Mouse (Mus musculus) hematopoietic stem cell, adult 5-6 weeks (primary cell): ENCODE data around the gene Zfp92. TPM values are rescaled to one million over a fixed set of nuclear protein-coding genes. Genes with fewer than 3 reads are reported as not detected.

Experiments used
- ATAC-seq, 2 experiments: fragments of 125-278 bp in 1 of 2; replicated peaks in 1 of 2; 2 replicates each; pipeline ENCODE4 v1.8.0; 2016 to 2017; ENCODE audit warnings: inconsistent platforms in 2 of 2, mild to moderate bottlenecking in 2 of 2, moderate number of reproducible peaks in 2 of 2, low read depth in 1 of 2, moderate TSS enrichment in 1 of 2; ENCODE audit not compliant: low FRiP score in 2 of 2, poor library complexity in 2 of 2, severe bottlenecking in 2 of 2, insufficient read depth in 1 of 2, low TSS enrichment in 1 of 2
- total RNA-seq: library from RNA; stranded (forward); fragments of 172-1452, 232-1000 nt; gene quantifications from 2 replicates; pipeline ENCODE4 v1.2.3, GENCODE M21; 2017

Gene Zfp92
- total RNA-seq, 1 experiment from 2014 or later, result 0.30 TPM

DNA sequence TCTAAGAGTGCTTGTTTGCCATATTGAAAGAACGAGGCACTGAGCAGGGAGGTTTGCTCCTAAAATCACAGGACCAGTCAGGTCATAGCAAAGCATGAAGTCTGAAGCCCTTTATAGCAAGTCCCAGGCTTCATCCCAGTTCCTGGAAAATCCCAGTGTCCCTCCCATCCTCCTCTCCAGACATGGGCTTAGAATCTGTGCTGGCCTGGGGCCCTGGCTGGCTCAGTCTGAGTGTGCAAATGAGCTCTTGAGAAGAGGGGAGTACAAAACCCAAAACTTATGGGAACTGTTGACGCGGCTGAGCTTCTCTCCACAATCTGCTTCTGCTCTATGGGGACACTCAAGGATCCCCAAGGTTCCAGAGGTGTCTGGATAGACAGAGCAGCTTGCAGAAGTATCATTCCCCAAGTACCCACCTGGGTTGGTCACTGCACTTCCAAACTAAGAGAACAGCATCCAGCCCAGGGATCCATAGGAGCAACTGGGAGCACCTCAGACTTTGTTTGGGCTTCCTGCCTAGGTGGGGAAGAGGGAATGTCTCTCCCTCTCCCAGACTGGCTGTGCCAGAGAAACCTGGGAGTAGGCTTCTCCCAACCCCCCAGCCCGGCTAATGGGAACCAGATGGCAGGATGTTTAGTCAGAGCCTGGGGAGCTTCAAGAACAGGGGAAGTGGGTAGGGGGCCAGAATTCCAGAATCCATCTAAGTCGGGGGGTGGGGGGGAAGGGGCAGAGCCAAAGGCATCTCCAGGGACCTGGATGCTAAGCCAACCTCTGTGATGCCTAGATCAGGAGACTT is 56.7 kb downstream of the Zfp92 start:
- ATAC-seq, result no peak

DNA sequence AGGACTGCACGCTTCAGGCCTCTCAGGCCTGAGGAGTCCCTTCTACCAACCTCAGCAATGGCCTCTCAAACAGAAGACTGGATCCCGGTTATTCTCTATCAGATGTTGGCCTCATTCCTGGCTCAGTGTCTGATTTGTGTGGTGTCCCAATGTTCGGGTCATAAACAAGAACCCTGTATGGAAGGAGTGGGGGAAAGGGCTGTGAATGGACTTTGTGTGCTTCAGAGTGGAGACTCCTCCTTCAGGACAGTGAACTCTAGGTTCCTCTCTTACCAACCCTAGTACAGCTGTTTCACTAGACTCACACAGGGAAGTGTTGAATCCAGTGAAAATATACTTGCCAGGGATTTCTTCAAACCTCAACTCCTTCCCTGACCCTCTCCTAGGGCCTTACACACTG is 57.4 kb downstream of the Zfp92 start:
- ATAC-seq, result no peak

DNA sequence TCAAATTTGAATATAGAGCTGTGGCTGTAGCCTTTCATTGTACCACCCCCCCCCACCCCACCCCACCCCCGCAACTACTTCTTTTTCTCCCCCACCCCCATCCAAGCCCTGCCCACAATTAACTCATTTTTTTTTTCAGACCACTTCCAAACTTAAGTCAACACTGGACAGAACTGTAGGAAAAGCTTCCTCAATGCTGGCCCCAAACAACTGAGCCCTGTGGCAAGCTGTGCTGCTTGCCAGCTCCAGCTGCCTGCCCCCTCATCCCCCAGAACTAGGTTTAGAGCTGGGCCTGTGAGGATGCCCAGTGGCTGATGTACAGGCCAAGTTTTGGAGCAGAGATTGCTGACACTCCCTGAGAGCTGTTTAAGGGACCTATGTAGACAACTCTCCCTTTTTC is 57.9 kb downstream of the Zfp92 start:
- no peak for ATAC-seq

DNA sequence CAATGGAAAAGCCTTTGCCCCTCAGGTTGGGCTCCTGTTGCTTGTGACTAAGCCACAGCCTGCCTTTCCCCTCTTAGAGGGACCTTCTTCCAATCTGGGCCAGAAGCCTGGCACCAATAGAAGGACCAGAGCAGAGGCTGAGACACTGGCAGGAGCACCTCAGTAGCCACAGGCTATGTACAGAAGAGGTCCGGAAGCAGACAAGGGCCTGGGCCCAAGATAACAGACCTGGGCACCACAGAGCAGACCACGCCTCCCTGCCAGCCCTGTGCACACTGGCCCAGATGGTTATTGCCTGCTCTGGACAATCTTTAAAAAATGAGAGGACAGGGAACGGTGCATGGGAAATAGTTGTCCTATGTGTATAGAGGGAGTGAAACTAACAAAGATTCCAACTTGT is 60.9 kb downstream of the Zfp92 start:
- peak; percentile 82 to 87 for ATAC-seq

DNA sequence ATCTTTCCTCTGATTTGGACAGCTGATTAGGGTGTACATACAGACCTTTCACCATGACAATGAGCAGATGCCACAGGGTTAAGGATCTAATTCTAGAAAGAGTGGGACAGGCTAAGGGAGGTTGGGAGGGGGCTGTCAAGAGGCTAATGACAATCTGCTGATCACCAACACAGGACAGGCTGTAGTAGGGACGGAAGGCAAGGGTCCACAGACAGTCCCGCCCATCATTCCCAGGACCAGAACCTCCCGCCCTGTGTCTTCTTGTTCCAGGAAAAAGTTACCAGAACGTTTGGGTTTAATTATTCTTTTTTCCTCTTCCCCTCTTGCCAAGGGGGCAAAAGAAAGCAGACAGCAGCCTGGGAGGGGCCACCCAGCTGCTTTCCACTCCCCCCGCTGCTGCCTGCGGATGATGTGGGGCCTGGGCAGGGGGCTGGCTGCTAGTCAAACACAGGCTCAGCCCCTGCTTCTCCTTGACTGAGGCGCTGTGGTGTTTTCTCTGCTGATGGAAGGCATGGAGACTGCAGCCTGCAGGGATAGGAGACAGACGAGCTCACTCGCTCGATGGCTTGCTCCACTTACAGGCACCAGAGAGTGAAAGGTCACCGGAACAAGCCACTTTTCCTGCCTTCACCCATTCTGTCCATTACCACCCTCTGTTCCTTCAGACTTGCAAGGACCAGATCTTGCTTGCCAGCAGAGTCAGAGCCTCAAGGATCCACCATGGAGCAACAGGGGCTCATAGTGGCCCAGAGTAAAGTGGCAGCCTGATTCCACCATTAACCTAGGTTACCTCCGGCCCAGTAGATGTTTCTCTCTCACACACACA is 63.7 kb downstream of the Zfp92 start:
- no peak for ATAC-seq

DNA sequence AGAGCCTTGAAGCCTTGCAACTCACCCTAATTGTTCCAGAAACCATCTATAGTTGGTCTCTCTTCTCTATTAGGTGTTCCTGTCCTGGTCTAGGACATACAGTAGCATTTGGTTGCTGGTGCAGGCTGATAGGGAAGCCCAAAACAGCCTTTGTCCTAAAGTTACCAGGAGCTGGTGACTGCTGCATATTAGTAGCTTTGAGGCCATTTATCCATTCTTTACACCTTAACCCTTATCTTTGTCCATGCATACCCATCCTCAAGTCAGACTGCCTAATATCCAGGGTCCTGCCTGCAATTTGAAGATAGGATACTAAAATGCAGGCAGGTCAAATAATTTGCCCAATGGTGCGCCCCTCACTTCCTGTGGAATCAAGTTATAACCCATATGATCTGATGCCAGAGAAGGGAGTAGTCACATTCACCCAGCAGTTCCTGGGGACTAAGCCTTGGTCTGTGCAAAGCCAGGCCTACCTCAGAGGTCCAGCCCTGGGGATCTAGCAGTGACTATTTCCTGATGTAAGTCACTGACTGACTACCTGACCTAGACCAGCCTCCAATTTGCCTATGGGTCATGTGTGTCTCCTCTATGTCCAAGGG is 64.9 kb downstream of the Zfp92 start:
- ATAC-seq, result no peak

DNA sequence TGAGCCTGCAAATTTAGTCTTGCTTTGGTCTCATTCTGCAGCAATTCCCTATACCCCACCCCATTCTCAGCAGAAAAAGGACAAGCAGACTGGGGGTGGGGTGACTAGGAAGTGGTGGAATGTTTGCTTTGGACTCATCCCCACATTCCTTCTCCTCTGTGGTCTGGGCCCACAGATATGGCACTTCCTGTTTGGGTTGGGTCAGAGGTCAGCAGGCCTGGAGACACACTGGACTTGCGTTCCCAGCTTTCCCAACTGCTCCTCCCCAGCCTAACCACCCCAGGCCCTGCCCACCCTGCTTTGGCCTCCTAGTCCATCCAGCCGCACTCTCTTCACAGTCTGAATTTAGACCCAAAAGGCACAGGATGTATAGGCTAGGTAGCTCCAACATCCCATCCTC is 65.7 kb downstream of the Zfp92 start:
- ATAC-seq, result no peak

DNA sequence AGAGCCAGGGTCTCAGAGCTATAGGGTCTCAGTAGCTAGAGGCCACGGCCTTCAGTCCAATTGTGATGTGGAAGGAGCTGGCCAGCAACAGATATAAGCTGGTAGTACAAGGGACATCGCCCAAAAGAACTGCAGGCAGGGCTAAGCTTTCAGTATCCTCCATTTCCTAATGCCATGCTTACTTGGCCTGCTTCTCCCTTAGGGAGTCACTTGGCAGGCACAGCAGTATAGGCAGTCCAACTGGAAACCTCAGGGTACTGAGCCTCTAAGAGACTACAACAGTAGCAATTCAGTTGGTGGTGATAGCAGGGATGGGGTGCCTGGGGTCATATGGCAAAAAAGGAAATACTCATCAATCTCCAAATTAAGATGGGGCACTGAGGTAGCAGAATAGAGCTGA is 66.6 kb downstream of the Zfp92 start:
- ATAC-seq, result no peak

Other genes with a start within 250 kb of the Zfp92 start
- gene Spin2d, start 234.1 kb upstream of the Zfp92 start, total RNA-seq, result 0.89 TPM in 1 of 2 replicates, not detected in the other
- 17.2 and 18.8 TPM in 2 replicates for gene Xlr3b, start 218.9 kb upstream of the Zfp92 start, total RNA-seq
- gene Xlr4b, start 196.8 kb upstream of the Zfp92 start, total RNA-seq, result 18.1 and 32.3 TPM in 2 replicates
- 3.1 and 5.8 TPM in 2 replicates for gene F8a, start 182.8 kb upstream of the Zfp92 start, total RNA-seq
- 7.6 and 17.8 TPM in 2 replicates for gene Xlr4c, start 168.0 kb upstream of the Zfp92 start, total RNA-seq
- gene Xlr3c, start 145.7 kb upstream of the Zfp92 start, total RNA-seq, result not detected in 2 replicates
- not detected in 2 replicates for gene Xlr5a, start 118.1 kb upstream of the Zfp92 start, total RNA-seq
- gene Xlr5c, start 118.1 kb upstream of the Zfp92 start, total RNA-seq, result not detected in 2 replicates
- 0.50 and 0.69 TPM in 2 replicates for gene Gm45015, start 74.3 kb upstream of the Zfp92 start, total RNA-seq
- 13.1 and 17.6 TPM in 2 replicates for gene Zfp275, start 68.5 kb upstream of the Zfp92 start, total RNA-seq
- not detected in 2 replicates for gene Gm18336, start 12.4 kb upstream of the Zfp92 start, total RNA-seq
- not detected in 2 replicates for gene Trex2, start 24.2 kb downstream of the Zfp92 start, total RNA-seq
- gene Haus7, start 47.9 kb downstream of the Zfp92 start, total RNA-seq, result 34.5 and 44.6 TPM in 2 replicates
- gene Bgn, start 72.5 kb downstream of the Zfp92 start, total RNA-seq, result 11.8 and 16.3 TPM in 2 replicates
- 0.25 TPM in 1 of 2 replicates, not detected in the other for gene Atp2b3, start 92.0 kb downstream of the Zfp92 start, total RNA-seq
- gene Dusp9, start 228.3 kb downstream of the Zfp92 start, total RNA-seq, result 0.35 and 1.5 TPM in 2 replicates
- 5.1 and 6.1 TPM in 2 replicates for gene Pnck, start 249.0 kb downstream of the Zfp92 start, total RNA-seq